Mouse (Mus musculus): ENCODE measurements around the gene D1Pas1.

The D1Pas1 gene

GRCm38 (mm10) chr1:186967201-186967812 is at the start of gene D1Pas1:
Gene D1Pas1 (plus strand): TSS chr1:186967416.
- DNase-seq = no peak

DNA sequence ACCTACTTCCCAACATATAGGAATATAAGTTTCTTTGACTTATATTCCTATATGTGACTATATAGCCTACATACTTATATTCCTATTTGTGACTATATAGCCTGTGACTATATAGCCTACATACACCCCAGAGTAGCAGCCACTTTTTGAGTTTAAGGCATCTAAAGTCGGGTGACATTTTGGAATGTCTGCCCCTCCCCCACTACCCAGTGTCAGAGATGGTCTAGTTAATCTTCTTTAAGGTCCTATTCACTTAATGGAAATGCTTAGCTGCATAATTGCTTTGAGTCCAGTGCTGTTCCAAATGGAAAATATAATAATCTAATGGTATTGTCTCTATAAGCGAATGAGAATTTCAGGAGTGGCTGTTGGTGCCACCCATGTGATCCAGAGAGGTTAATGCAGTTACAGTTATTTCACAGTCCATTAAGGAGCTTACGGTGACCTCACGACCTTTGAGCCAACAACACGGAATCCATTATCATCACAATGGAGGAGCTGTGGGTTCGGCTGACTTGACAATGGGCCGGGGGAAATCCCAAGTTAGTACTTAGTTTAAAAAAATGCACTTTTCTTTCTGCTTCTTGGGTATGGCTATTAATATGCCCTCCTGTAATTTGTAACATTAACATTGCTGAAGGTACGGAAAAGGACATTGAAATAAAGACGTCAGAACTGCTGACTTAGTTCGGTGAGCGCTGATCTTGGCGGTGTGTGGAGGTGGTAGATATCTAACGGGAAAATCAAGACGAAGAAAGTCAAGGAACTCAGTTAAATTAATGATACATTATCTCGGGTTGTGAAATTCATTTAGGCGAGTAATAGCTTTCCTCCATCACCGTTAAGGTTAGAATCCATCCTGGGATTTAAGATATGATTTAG is 44.5 kb upstream of the D1Pas1 start:
- DNase-seq = peak; percentile 76

GRCm38 (mm10) chr1:186924027-186924426 is 43.2 kb upstream of the D1Pas1 start:
- peak; percentile 7 for DNase-seq

GRCm38 (mm10) chr1:186925411-186925810 is 41.8 kb upstream of the D1Pas1 start:
- peak; percentile 45 for DNase-seq

GRCm38 (mm10) chr1:186926316-186926949 is 40.8 kb upstream of the D1Pas1 start:
- peak; percentile 21 for DNase-seq

GRCm38 (mm10) chr1:186926950-186927316 is 40.3 kb upstream of the D1Pas1 start:
- no peak for DNase-seq

GRCm38 (mm10) chr1:186927494-186927893 is 39.7 kb upstream of the D1Pas1 start:
- DNase-seq = no peak

- DNase-seq = no peak
Observed at GRCm38 (mm10) chr1:186930160-186930887, 36.9 kb upstream of the D1Pas1 start.

DNA sequence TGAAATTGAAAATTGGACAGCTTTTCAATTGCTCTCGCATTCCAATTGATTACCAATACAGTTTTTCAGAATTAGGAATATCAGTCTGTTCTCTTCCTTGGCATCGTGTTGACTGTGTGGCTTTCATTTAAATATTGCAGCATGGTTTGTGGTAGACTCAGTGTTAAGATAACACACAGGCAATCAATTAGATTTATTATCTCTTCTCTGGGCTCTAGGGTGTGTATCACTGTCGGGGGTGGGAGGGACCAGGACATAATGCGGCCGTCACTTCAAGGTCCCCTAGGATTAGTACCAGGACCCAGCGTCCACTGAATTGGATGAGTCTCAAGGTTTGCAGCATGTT is 36.4 kb upstream of the D1Pas1 start:
- DNase-seq = no peak

- DNase-seq = no peak
Observed at GRCm38 (mm10) chr1:186934205-186934604, 33.0 kb upstream of the D1Pas1 start.

DNA sequence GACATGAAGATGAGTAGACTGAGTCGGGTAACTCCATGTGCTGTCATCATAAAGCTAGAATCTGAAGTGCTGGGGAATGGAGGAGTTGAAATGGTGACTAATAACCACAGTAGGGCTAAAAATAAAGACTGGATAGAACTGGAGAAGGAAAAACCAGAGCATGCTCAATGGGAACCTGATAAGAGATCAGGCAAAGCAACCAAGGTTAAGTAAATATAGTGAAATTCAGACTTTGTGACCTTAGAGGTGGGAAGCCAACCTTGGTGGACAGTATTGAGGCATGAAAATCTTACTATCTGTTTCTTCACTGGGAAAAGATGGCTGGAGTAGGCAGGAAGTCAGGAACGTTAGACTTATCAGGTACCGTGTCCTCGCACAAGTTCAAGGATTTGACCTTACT is 14.8 kb upstream of the D1Pas1 start:
- DNase-seq = no peak

GRCm38 (mm10) chr1:186954591-186954990 is 12.6 kb upstream of the D1Pas1 start:
- no peak for DNase-seq

DNA sequence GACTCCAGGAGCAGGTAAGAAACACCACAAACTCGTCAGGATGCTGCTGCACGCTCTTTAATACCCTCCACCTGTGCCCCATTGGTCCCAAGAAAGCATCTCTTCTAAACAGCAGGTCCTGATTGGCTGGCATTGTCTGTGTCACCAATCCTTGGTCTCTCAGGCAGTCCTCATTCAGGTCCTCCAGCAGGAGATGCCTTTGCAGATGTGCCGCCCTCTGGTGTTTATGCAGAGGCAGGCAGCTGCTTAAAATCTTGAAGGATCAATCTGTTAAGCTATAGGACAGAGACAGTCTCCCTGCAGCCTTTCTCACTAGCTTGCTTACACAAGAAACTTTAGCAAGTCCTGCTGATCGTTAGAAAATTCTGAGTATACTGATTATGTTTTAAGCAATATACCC is 7.8 kb upstream of the D1Pas1 start:
- DNase-seq = peak; percentile 29

- no peak for DNase-seq
Observed at GRCm38 (mm10) chr1:186964143-186964875, 2.9 kb upstream of the D1Pas1 start.

GRCm38 (mm10) chr1:186967926-186968325 is 710 bp downstream of the D1Pas1 start:
- DNase-seq = no peak

DNA sequence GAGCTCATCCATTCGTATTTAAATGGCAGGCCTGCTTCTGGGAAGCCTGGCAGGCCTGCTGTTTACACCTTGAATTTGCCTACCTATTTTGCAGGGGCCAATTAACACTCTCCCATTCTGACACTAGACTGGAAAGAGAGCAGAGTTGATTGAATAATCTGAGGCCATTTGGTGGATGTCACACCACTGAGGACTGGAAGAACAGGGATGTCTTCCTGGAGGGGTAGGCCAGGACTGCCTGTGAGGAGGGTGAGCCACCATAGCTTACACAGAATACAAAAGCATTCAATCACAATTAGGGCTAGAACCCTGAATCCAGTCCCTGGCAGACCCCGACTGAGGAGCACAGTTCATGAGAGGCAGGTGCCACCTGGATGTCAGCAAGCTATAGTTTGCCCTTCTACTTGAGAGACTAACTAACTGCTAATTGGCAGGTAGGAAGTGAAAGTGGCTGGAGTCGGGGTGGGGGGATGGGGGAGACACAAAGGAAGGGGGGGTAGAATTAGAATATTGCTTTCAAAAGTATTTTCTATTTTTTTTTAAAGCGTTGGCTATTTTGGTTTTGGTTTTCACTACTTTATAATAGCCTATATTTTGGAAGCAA is 9.8 kb downstream of the D1Pas1 start:
- DNase-seq = no peak

- DNase-seq = no peak
Observed at GRCm38 (mm10) chr1:186977801-186978200, 10.6 kb downstream of the D1Pas1 start.

- no peak for DNase-seq
Observed at GRCm38 (mm10) chr1:186979465-186979864, 12.2 kb downstream of the D1Pas1 start.

DNA sequence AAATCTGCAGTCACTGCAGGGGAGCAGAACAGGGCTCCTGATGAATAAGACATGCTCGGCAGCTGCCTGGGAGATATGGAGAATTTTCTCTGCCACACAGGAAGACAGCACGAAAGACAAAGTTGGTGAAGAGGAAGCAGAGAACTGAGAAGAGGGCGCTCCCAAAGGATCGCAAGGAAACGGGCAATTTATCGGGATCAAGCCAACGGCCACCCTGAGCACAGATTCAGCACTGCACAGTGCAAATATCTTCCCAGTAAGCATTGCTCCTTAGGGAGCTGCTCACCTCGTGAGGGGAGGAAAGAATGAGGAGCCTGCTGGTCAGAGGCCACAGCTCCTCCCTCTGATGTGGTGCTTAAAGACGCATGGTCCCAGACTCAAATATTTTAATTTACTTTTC is 13.3 kb downstream of the D1Pas1 start:
- no peak for DNase-seq

DNA sequence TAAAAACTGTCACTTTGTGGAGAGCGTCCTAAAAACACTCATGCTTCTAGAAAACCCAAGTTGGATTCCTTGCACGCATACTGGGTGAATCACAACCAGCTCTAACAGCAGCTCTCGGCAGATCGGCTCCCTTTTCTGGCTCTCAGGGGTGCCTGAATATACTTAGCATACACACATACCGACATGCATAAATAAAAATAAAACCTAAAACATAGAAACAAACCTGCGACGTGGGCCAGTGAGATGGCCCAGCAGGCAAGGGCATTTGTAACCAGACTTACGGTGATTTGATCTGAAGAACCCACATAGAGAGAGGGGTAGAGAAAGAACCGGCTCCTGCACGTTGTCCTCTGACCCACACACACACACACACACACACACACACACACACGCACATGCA is 17.9 kb downstream of the D1Pas1 start:
- DNase-seq = no peak

- no peak for DNase-seq
Observed at GRCm38 (mm10) chr1:186986086-186986485, 18.9 kb downstream of the D1Pas1 start.

DNA sequence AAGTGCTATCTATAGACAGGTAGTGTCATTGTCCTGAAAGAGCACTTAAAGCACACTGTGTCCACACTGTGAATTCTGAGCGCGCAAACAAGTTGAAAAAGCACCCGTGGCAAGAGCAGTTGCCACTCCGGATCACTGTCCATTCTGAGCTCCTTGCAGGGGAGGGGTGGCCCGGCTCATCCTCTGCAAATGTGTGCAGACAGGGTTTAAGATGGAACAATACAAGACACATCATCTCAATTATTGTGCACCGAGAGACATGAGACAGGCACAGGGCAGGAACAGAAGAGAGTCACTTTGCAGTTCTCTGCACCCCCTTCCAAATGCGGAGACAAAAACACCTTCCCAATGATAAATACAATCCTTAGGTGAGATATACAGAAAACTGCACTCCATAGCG is 19.3 kb downstream of the D1Pas1 start:
- no peak for DNase-seq
